Mouse (Mus musculus) CD4-positive, CD25-positive, alpha-beta regulatory T cell, adult 4 months (primary cell): ENCODE measurements around the gene Gopc. TPM values are rescaled to one million over a fixed set of nuclear protein-coding genes. Genes with fewer than 3 reads are reported as not detected.
A peak's percentile ranks its signal among the peaks of the same experiment; 100 is the strongest.

Experiments used
- ATAC-seq: one replicate; pipeline ENCODE4 v1.8.0; 2017
- polyA plus RNA-seq, 2 experiments: library from polyadenylated mRNA; unstranded; fragments of 100-300 nt; shearing (Covaris generic); gene quantifications; one replicate each; pipeline ENCODE4 v1.2.1; 2017

The Gopc gene
- polyA plus RNA-seq: 1 to 10 TPM; 6.6 to 8.9 TPM

GRCm38 (mm10) chr10:52381845-52382591 is at the start of gene Gopc:
TSS of gene Gopc (minus strand) at chr10:52382124.
- peak; percentile 87 for ATAC-seq

GRCm38 (mm10) chr10:52430953-52431352 is 49.0 kb upstream of the Gopc start:
- ATAC-seq: no peak

GRCm38 (mm10) chr10:52427634-52428415 is 45.9 kb upstream of the Gopc start:
- ATAC-seq: no peak

- no peak for ATAC-seq
These were observed 44.5 kb upstream of the Gopc start for GRCm38 (mm10) chr10:52426314-52426980.

- peak; percentile 42 for ATAC-seq
These were observed 41.2 kb upstream of the Gopc start for GRCm38 (mm10) chr10:52423097-52423496.

GRCm38 (mm10) chr10:52421716-52422115 is 39.8 kb upstream of the Gopc start:
- ATAC-seq: no peak

- no peak for ATAC-seq
These were observed 38.6 kb upstream of the Gopc start for GRCm38 (mm10) chr10:52420526-52420925.

- ATAC-seq: no peak
These were observed 37.5 kb upstream of the Gopc start for GRCm38 (mm10) chr10:52419402-52419801.

- no peak for ATAC-seq
These were observed 37.0 kb upstream of the Gopc start for GRCm38 (mm10) chr10:52418931-52419330.

GRCm38 (mm10) chr10:52417998-52418860 is 36.3 kb upstream of the Gopc start:
- ATAC-seq: no peak

- peak; percentile 93 for ATAC-seq
These were observed 35.5 kb upstream of the Gopc start, which contains the start of gene Nus1 for GRCm38 (mm10) chr10:52417299-52417997. TSS of gene Nus1 (plus strand) at chr10:52417547.

- no peak for ATAC-seq
These were observed 34.5 kb upstream of the Gopc start for GRCm38 (mm10) chr10:52416458-52416857.

GRCm38 (mm10) chr10:52415020-52415419 is 33.1 kb upstream of the Gopc start:
- no peak for ATAC-seq

- no peak for ATAC-seq
These were observed 25.6 kb upstream of the Gopc start for GRCm38 (mm10) chr10:52407526-52407925.

GRCm38 (mm10) chr10:52405160-52405559 is 23.2 kb upstream of the Gopc start:
- ATAC-seq: no peak

- ATAC-seq: no peak
These were observed 17.8 kb upstream of the Gopc start for GRCm38 (mm10) chr10:52399722-52400121.

- ATAC-seq: no peak
These were observed 16.8 kb upstream of the Gopc start for GRCm38 (mm10) chr10:52398715-52399114.

GRCm38 (mm10) chr10:52396647-52397046 is 14.7 kb upstream of the Gopc start:
- no peak for ATAC-seq

GRCm38 (mm10) chr10:52391208-52391607 is 9.3 kb upstream of the Gopc start:
- no peak for ATAC-seq

GRCm38 (mm10) chr10:52389438-52389837 is 7.5 kb upstream of the Gopc start:
- ATAC-seq: no peak

- ATAC-seq: no peak
These were observed 7.1 kb upstream of the Gopc start, which contains the start of gene Nepn for GRCm38 (mm10) chr10:52388922-52389430. TSS of gene Nepn (plus strand) at chr10:52388972.
